Mouse (Mus musculus) CH12.LX (cell line): ENCODE measurements at regions not wholly inside any gene's neighbourhood (a gene's known extent, or its start where the extent isn't known, plus 50 kb on each side); places are given as distances from the start of the nearest gene placed in this dataset.

Experiments used
- BHLHE40 ChIP-seq: IDR thresholded peaks from 2 replicates; pipeline ENCODE4 v1.6.1; 2011; ENCODE audit warnings: mild to moderate bottlenecking, low read depth, low read length, improper control_type of control experiment
- E2F4 ChIP-seq: IDR thresholded peaks from 2 replicates; pipeline ENCODE4 v1.6.1; 2011; ENCODE audit warnings: low read depth, low read length, improper control_type of control experiment; ENCODE audit not compliant: insufficient replicate concordance
- KAT2A ChIP-seq: IDR thresholded peaks from 2 replicates; pipeline ENCODE4 v1.6.1; 2012; ENCODE audit warnings: low read length, improper control_type of control experiment, inconsistent platforms; ENCODE audit not compliant: insufficient replicate concordance
- POLR2A ChIP-seq: IDR thresholded peaks from 2 replicates; pipeline ENCODE4 v1.6.1; 2011; ENCODE audit warnings: low read depth, mild to moderate bottlenecking, improper control_type of control experiment, low read length

DNA sequence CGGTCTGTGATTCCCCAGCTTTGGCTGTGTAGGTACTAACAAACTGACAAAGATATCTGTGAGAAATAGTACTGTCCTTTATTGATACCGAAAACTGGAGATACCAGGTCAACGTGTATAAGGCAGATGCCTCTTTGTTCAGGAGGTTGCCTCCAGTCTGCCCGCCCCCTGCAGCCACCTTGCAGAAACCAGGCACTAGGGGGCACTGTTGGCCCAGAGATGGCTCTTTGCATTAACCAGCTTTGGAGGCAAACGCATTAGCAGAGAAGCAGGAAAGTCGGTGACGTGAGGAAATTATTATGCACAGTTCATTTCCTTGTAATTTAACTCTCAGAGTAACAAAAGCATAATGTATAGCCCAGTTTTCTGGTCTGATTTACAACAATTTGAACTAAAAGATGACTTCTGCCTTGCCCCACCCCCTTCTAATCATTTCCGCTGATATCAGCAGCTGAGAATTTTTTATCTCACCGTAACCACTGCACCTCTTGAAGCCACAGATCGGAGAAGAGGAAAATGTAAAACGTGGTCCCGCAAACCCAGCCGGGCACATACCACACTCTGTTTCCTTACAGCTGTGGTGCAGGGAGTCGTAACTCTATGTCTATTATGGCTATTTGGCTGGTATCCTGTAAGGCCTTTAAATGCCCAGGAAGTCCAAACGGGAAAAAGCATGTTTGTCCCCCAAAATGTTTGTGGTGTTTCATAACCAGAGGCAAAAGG lies 203.5 kb downstream of the Icos start:
- TF ChIP-seq POLR2A (no peak), E2F4 (no peak), KAT2A (no peak), BHLHE40 (no peak)
